Mouse (Mus musculus) lung, adult 2 months (tissue): Measurements from ENCODE around the gene Nbea. TPM values are rescaled to one million over a fixed set of nuclear protein-coding genes. Genes with fewer than 3 reads are reported as not detected.

ENCODE experiments used
- DNase-seq: peaks from one replicate; pipeline ENCODE4 v3.0.0; 2022
- H3K4me1 ChIP-seq: fragments of 200-500 bp; 2 replicates; pipeline ENCODE4 v1.6.1; 2011; ENCODE audit warnings: low read length; ENCODE audit not compliant: control insufficient read depth, insufficient read depth
- H3K4me3 ChIP-seq: fragments of 200-500 bp; replicated peaks from 2 replicates; pipeline ENCODE3; 2011; ENCODE audit warnings: low read depth, mild to moderate bottlenecking, control low read depth, low read length; ENCODE audit errors: extremely low read depth
- CTCF ChIP-seq: fragments of 200-500 bp; IDR thresholded peaks from 2 replicates; pipeline ENCODE4 v1.5.1; 2011; ENCODE audit warnings: mild to moderate bottlenecking, low read length, control low read depth; ENCODE audit not compliant: insufficient read depth
- POLR2A ChIP-seq: fragments of 200-500 bp; IDR thresholded peaks from 2 replicates; pipeline ENCODE4 v1.6.1; 2011; ENCODE audit warnings: low read depth, mild to moderate bottlenecking, control low read depth, low read length, borderline replicate concordance; ENCODE audit errors: extremely low read depth
- WGBS: fragments of 180-500 bp; shearing (Covaris S2); methylation state at CpG from one replicate; pipeline ENCODE4 v1.1.7; 2018; 5-methylcytosine and 5-hydroxymethylcytosine counted together
- polyA plus RNA-seq: library from polyadenylated mRNA; depleted of rRNA; stranded (reverse); fragments of >200 nt; gene quantifications from 2 replicates; pipeline ENCODE4 v1.2.3, GENCODE M21; 2012

The Nbea gene
- polyA plus RNA-seq, 1 experiment = 12.5 TPM

- no peak for DNase-seq
- TF ChIP-seq POLR2A (no peak), CTCF (no peak)
- 23% methylated on average over 4 of the region's 4 CpGs for WGBS
Measured at GRCm38 (mm10) chr3:55693073-55693472, 490.4 kb downstream of the Nbea start.

GRCm38 (mm10) chr3:55688098-55688497 lies 495.4 kb downstream of the Nbea start:
- no peak for TF ChIP-seq CTCF
- TF ChIP-seq POLR2A = no peak
- no peak for DNase-seq
- 23% methylated on average over 1 of the region's 1 CpGs for WGBS

More at GRCm38 (mm10) chr3:55693073-55693472, 490.4 kb downstream of the Nbea start:
- no peak overlapping the region for H3K4me3 ChIP-seq
- H3K4me1 ChIP-seq = no peaks in the 10 kb centered on the region

GRCm38 (mm10) chr3:55686993-55687392 lies 496.5 kb downstream of the Nbea start:
- TF ChIP-seq CTCF (no peak), POLR2A (no peak)
- 85% methylated on average over 6 of the region's 6 CpGs for WGBS
- Histone ChIP-seq H3K4me1 (no peaks in the 10 kb centered on the region), H3K4me3 (no peak overlapping the region)
- DNase-seq = no peak

More at GRCm38 (mm10) chr3:55688098-55688497, 495.4 kb downstream of the Nbea start:
- Histone ChIP-seq H3K4me3 (no peak overlapping the region), H3K4me1 (no peaks in the 10 kb centered on the region)

- WGBS = 85% methylated on average over 6 of the region's 6 CpGs
- no peak overlapping the region for H3K4me3 ChIP-seq
- no peaks in the 10 kb centered on the region for H3K4me1 ChIP-seq
- TF ChIP-seq POLR2A (no peak), CTCF (no peak)
- no peak for DNase-seq
Measured at GRCm38 (mm10) chr3:55685627-55686026, 497.9 kb downstream of the Nbea start.

- no peak overlapping the region for H3K4me3 ChIP-seq
- DNase-seq = no peak
- H3K4me1 ChIP-seq = no peaks in the 10 kb centered on the region
- TF ChIP-seq CTCF = no peak
- TF ChIP-seq POLR2A = no peak
- 64% methylated on average over 4 of the region's 4 CpGs for WGBS
Measured at GRCm38 (mm10) chr3:55684892-55685291, 498.6 kb downstream of the Nbea start.

- no peaks in the 10 kb centered on the region; the same call in 1 of the 2 replicates for H3K4me1 ChIP-seq
- no peak overlapping the region for H3K4me3 ChIP-seq
- no peak for DNase-seq
- TF ChIP-seq POLR2A = no peak
- TF ChIP-seq CTCF = no peak
- 66% methylated on average over 2 of the region's 2 CpGs for WGBS
Measured at GRCm38 (mm10) chr3:55677691-55678090, 505.8 kb downstream of the Nbea start.

GRCm38 (mm10) chr3:55674185-55674584 lies 509.3 kb downstream of the Nbea start:
- DNase-seq = no peak
- 83% methylated on average over 7 of the region's 7 CpGs for WGBS
- Histone ChIP-seq H3K4me3 (no peak overlapping the region), H3K4me1 (no peaks in the 10 kb centered on the region; the same call in 1 of the 2 replicates)
- no peak for TF ChIP-seq POLR2A
- TF ChIP-seq CTCF = no peak

- TF ChIP-seq CTCF (no peak), POLR2A (no peak)
- 61% methylated on average over 6 of the region's 6 CpGs for WGBS
Measured at GRCm38 (mm10) chr3:55667048-55667447, 516.5 kb downstream of the Nbea start.

GRCm38 (mm10) chr3:55665928-55666327 lies 517.6 kb downstream of the Nbea start:
- no peak for DNase-seq
- WGBS = 81% methylated on average over 5 of the region's 5 CpGs
- TF ChIP-seq CTCF (no peak), POLR2A (no peak)
- Histone ChIP-seq H3K4me3 (no peak overlapping the region), H3K4me1 (no peaks in the 10 kb centered on the region)

More at GRCm38 (mm10) chr3:55667048-55667447, 516.5 kb downstream of the Nbea start:
- H3K4me3 ChIP-seq = no peak overlapping the region
- no peak for DNase-seq
- no peaks in the 10 kb centered on the region for H3K4me1 ChIP-seq

- Histone ChIP-seq H3K4me3 (no peak overlapping the region), H3K4me1 (no peaks in the 10 kb centered on the region)
- WGBS = 90% methylated on average over 3 of the region's 3 CpGs
- TF ChIP-seq POLR2A (no peak), CTCF (no peak)
- DNase-seq = no peak
Measured at GRCm38 (mm10) chr3:55664713-55665112, 518.8 kb downstream of the Nbea start.
